ENCODE assay signal across 8 mouse cellular contexts in genomic region chr4:62699191-62699812, GRCm38 (mm10).
DNase-seq lines count a peak whose midpoint lies in the region; ATAC-seq lines count a peak whose summit lies in the region.

No protein-coding gene starts in this region.

- ATAC-seq in frontal cortex, adult (ENCODE audit: low TSS enrichment) = peak; percentile 78
- 0 out of 2 replicates have a peak, but pooled peaks have one; percentile 17 for ATAC-seq in neutrophil, adult 5-6 weeks (ENCODE audit: extremely low read depth, insufficient number of reproducible peaks, low FRiP score, poor library complexity, severe bottlenecking)

- peak; percentile 99 for DNase-seq in Muller cell, postnatal 12 days (ENCODE audit: inconsistent ontology term)
- DNase-seq in cerebellum, adult 8-10 months = peak; percentile 70
- DNase-seq in heart, postnatal 4 days = peak; percentile 96
- DNase-seq in layer of hippocampus, adult 8-10 months (ENCODE audit: low spot score in 2 of 2) = peak; percentile 90 to 94
- DNase-seq in lung, adult 18-20 months = peak; percentile 91 to 93
- peak; percentile 44 for DNase-seq in thymus, postnatal 4 days

Comparison
In these comparisons a context has a peak if more than half of its experiments do, and no peak if none do; other contexts are left out.
1. Peak in every context shown above with its lines: DNase-seq and ATAC-seq.
2. DNase-seq: peak in every context shown above with its lines; median percentile 99 in Muller cell, postnatal 12 days; 96 in heart, postnatal 4 days; 92 in layer of hippocampus, adult 8-10 months; 92 in lung, adult 18-20 months; 70 in cerebellum, adult 8-10 months; 44 in thymus, postnatal 4 days.